ENCODE assay signal across 23 mouse cellular contexts in the genomic region with DNA sequence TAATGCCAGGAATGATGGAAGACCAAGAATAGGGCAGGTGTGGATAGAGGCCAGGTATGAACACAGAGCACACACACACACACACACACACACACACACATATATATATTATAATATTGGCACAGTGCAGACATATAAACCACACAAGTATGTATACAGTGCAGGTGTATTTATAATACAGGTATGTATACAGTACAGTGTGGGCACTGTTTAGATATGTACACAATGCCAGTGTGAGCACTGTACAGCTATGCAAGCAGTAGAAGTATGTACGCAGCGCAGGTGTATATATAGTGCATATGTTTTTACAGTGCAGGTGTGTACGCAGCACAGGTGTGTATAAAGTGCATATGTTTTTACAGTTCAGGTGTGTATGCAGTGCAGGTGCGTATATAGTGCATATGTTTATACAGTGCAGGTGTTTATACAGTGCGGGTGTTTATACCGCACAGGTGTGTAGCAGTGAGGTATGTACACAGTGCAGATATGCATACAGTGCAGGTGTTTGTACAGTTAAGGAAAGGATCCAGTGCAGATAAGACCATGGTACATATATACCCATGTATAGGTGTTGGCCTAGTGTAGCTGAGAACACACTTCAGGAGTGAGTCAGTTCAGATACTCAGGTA.
A peak's percentile ranks its signal among the peaks of the same experiment; 100 is the strongest.
DNase-seq lines count a peak whose midpoint lies in the region; ATAC-seq lines count a peak whose summit lies in the region.
"Had no signal": no experiment of that assay in that cellular context is flagged by ENCODE, and none has a peak within 500 bp of the region (broad histone marks: within the 10 kb centered on the region; RNA-seq: fewer than 3 reads in every experiment).

No protein-coding gene starts in this region.

- H3K9ac ChIP-seq in embryonic facial prominence, embryonic 11.5 days (replicated peaks; ENCODE audit: low read length) = no peak overlapping the region
- no peak overlapping the region for H3K9ac ChIP-seq in hindbrain, embryonic 12.5 days
- H3K9ac ChIP-seq in lung, embryonic 15.5 days = no peak overlapping the region
- no peak overlapping the region for H3K9ac ChIP-seq in stomach, embryonic 15.5 days
- H3K9ac ChIP-seq: heart, embryonic 12.5 days; limb, embryonic 13.5 days; liver, embryonic 14.5 days; midbrain, embryonic 12.5 days had no signal

- DNase-seq in embryonic facial prominence, embryonic 11.5 days (ENCODE audit: low spot score) = no peak
- DNase-seq in embryonic facial prominence, embryonic 10.5 days (ENCODE audit: low spot score) = no peak
- no peak for DNase-seq in hindbrain, embryonic 10.5 days (ENCODE audit: low spot score)
- no peak for DNase-seq in lung, postnatal 25 days (ENCODE audit: low spot score)
- DNase-seq: adrenal gland, adult 8-10 months; cerebellum, adult 18-20 months; cerebellum, postnatal 14 days; kidney, adult 2 months; kidney, postnatal 14 days; right cerebral cortex, postnatal 14 days; thymus, postnatal 25 days had no signal

- H3K36me3 ChIP-seq in embryonic facial prominence, embryonic 11.5 days (replicated peaks; ENCODE audit: control insufficient read depth, insufficient read depth, low read depth, low read length) = no peaks in the 10 kb centered on the region
- no peaks in the 10 kb centered on the region for H3K36me3 ChIP-seq in embryonic facial prominence, embryonic 10.5 days (replicated peaks)
- H3K36me3 ChIP-seq in hindbrain, embryonic 12.5 days = no peaks in the 10 kb centered on the region
- H3K36me3 ChIP-seq in hindbrain, embryonic 10.5 days = no peaks in the 10 kb centered on the region
- H3K36me3 ChIP-seq in lung, embryonic 15.5 days = no peaks in the 10 kb centered on the region
- no peaks in the 10 kb centered on the region for H3K36me3 ChIP-seq in stomach, embryonic 15.5 days
- H3K36me3 ChIP-seq: forebrain, embryonic 10.5 days; heart, embryonic 12.5 days; limb, embryonic 13.5 days; midbrain, embryonic 12.5 days had no signal

- H3K4me3 ChIP-seq in embryonic facial prominence, embryonic 11.5 days (ENCODE audit: low read depth, low read length) = no peak overlapping the region
- H3K4me3 ChIP-seq in embryonic facial prominence, embryonic 10.5 days = no peak overlapping the region
- H3K4me3 ChIP-seq in hindbrain, embryonic 12.5 days = no peak overlapping the region
- H3K4me3 ChIP-seq in hindbrain, embryonic 10.5 days = no peak overlapping the region
- no peak overlapping the region for H3K4me3 ChIP-seq in lung, embryonic 15.5 days
- no peak overlapping the region for H3K4me3 ChIP-seq in stomach, embryonic 15.5 days (replicated peaks)
- H3K4me3 ChIP-seq: forebrain, embryonic 10.5 days; heart, embryonic 12.5 days; layer of hippocampus, adult 2 months; limb, embryonic 13.5 days; midbrain, embryonic 12.5 days had no signal

- H3K4me2 ChIP-seq in embryonic facial prominence, embryonic 11.5 days (ENCODE audit: low read depth, low read length) = no peak overlapping the region
- no peak overlapping the region for H3K4me2 ChIP-seq in hindbrain, embryonic 12.5 days (replicated peaks)
- no peak overlapping the region for H3K4me2 ChIP-seq in lung, embryonic 15.5 days
- H3K4me2 ChIP-seq in stomach, embryonic 15.5 days = no peak overlapping the region
- H3K4me2 ChIP-seq: heart, embryonic 12.5 days; limb, embryonic 13.5 days; midbrain, embryonic 12.5 days had no signal

- H3K27me3 ChIP-seq in embryonic facial prominence, embryonic 11.5 days (ENCODE audit: control insufficient read depth, insufficient read depth, low read length) = no peaks in the 10 kb centered on the region
- H3K27me3 ChIP-seq in embryonic facial prominence, embryonic 10.5 days (replicated peaks; ENCODE audit: low read depth, poor library complexity, severe bottlenecking) = no peaks in the 10 kb centered on the region
- no peaks in the 10 kb centered on the region for H3K27me3 ChIP-seq in hindbrain, embryonic 12.5 days
- H3K27me3 ChIP-seq in hindbrain, embryonic 10.5 days (ENCODE audit: insufficient read depth, poor library complexity, severe bottlenecking) = no peaks in the 10 kb centered on the region
- H3K27me3 ChIP-seq in lung, embryonic 15.5 days = no peaks in the 10 kb centered on the region
- H3K27me3 ChIP-seq in stomach, embryonic 15.5 days (replicated peaks) = no peaks in the 10 kb centered on the region
- H3K27me3 ChIP-seq: heart, embryonic 12.5 days; limb, embryonic 13.5 days; midbrain, embryonic 12.5 days had no signal

- H3K27ac ChIP-seq in embryonic facial prominence, embryonic 11.5 days (replicated peaks; ENCODE audit: low read depth, low read length) = no peak overlapping the region
- no peak overlapping the region for H3K27ac ChIP-seq in embryonic facial prominence, embryonic 10.5 days (replicated peaks)
- H3K27ac ChIP-seq in hindbrain, embryonic 12.5 days = no peak overlapping the region
- no peak overlapping the region for H3K27ac ChIP-seq in hindbrain, embryonic 10.5 days
- no peak overlapping the region for H3K27ac ChIP-seq in lung, embryonic 15.5 days
- no peak overlapping the region for H3K27ac ChIP-seq in stomach, embryonic 15.5 days
- H3K27ac ChIP-seq: forebrain, embryonic 10.5 days; layer of hippocampus, adult 2 months; limb, embryonic 13.5 days; liver, embryonic 14.5 days; midbrain, embryonic 12.5 days had no signal

- 96% methylated on average over 6 of the region's 6 CpGs for WGBS in embryonic facial prominence, embryonic 11.5 days
- 96% methylated on average over 6 of the region's 6 CpGs for WGBS in embryonic facial prominence, embryonic 10.5 days
- WGBS in hindbrain, embryonic 12.5 days = 98% methylated on average over 6 of the region's 6 CpGs
- 95% methylated on average over 6 of the region's 6 CpGs for WGBS in hindbrain, embryonic 10.5 days
- 89% methylated on average over 6 of the region's 6 CpGs for WGBS in lung, embryonic 15.5 days
- WGBS in stomach, embryonic 15.5 days = 89% methylated on average over 6 of the region's 6 CpGs

- no peaks in the 10 kb centered on the region for H3K4me1 ChIP-seq in embryonic facial prominence, embryonic 11.5 days (ENCODE audit: control insufficient read depth, insufficient read depth, low read length)
- peaks cover 5% of the 10 kb centered on the region for H3K4me1 ChIP-seq in embryonic facial prominence, embryonic 10.5 days
- no peaks in the 10 kb centered on the region for H3K4me1 ChIP-seq in hindbrain, embryonic 12.5 days
- no peaks in the 10 kb centered on the region for H3K4me1 ChIP-seq in hindbrain, embryonic 10.5 days (replicated peaks)
- H3K4me1 ChIP-seq in lung, embryonic 15.5 days = peaks cover 13% of the 10 kb centered on the region
- no peaks in the 10 kb centered on the region for H3K4me1 ChIP-seq in stomach, embryonic 15.5 days
- H3K4me1 ChIP-seq: heart, embryonic 12.5 days; midbrain, embryonic 12.5 days had no signal

- ATAC-seq in embryonic facial prominence, embryonic 11.5 days (replicated peaks; ENCODE audit: insufficient number of reproducible peaks, low FRiP score, low TSS enrichment, low read depth) = 0 out of 2 replicates have a peak, but pooled peaks have one; percentile 56
- 0 out of 2 replicates have a peak, but pooled peaks have one; percentile 40 for ATAC-seq in hindbrain, embryonic 12.5 days (ENCODE audit: low FRiP score)
- 0 out of 2 replicates have a peak, but pooled peaks have one; percentile 56 for ATAC-seq in lung, embryonic 15.5 days (ENCODE audit: borderline replicate concordance, extremely low read depth, low FRiP score, low TSS enrichment)
- ATAC-seq in stomach, embryonic 15.5 days (ENCODE audit: insufficient read depth, low FRiP score, low read depth) = 0 out of 2 replicates have a peak, but pooled peaks have one; percentile 22
- ATAC-seq in erythroblast, adult 5-6 weeks (replicated peaks; ENCODE audit: low FRiP score, poor library complexity, severe bottlenecking) = no peak
- ATAC-seq: activated CD4-positive, CD25-positive, alpha-beta regulatory T cell, adult 4 months; hindbrain, embryonic 16.5 days had no signal

- no peaks in the 10 kb centered on the region for H3K9me3 ChIP-seq in embryonic facial prominence, embryonic 11.5 days (replicated peaks; ENCODE audit: control insufficient read depth, low read length)
- H3K9me3 ChIP-seq in embryonic facial prominence, embryonic 10.5 days = no peaks in the 10 kb centered on the region
- no peaks in the 10 kb centered on the region for H3K9me3 ChIP-seq in hindbrain, embryonic 12.5 days (replicated peaks)
- no peaks in the 10 kb centered on the region for H3K9me3 ChIP-seq in hindbrain, embryonic 10.5 days
- no peaks in the 10 kb centered on the region for H3K9me3 ChIP-seq in lung, embryonic 15.5 days
- no peaks in the 10 kb centered on the region for H3K9me3 ChIP-seq in stomach, embryonic 15.5 days
- H3K9me3 ChIP-seq: forebrain, embryonic 10.5 days; heart, embryonic 12.5 days; limb, embryonic 13.5 days; midbrain, embryonic 12.5 days had no signal
